Mouse (Mus musculus) c-Kit-negative CD71-positive TER-119-positive erythroid progenitor cells, embryonic 14.5 days (primary cell): ENCODE results near the gene Gm12184.
"Not testable (repeated sequence)": the region's sequence is repeated elsewhere in the genome, so short reads cannot be mapped to it uniquely, and the experiment has no call there.

Experiments
- DNase-seq: peaks from one replicate; pipeline ENCODE4 v3.0.0-alpha.2; 2013; ENCODE audit warnings: low read depth, low spot score

The Gm12184 gene

DNA sequence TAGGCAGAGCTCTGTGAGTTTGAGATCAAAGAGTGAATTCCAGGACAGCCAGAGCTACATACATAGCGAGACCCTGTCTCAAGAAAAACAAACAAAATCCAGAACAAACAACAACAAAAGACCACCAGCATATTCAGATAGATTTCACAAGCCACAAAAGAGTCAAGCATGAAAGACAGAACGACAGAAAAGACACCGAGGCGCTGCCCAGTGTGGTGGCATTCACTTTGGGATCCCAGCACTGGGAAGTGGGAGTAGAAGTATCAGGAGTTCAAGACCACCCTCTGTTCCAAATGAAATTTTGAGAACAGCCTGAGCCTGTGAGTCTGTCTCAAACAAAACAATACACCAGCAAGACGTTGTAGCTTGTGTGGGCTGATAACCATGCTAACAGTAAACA, 20.4 kb upstream of the Gm12184 start:
- no peak for DNase-seq

GRCm38 (mm10) chr11:48846362-48846761, 19.9 kb upstream of the Gm12184 start:
- not testable (repeated sequence) for DNase-seq

DNA sequence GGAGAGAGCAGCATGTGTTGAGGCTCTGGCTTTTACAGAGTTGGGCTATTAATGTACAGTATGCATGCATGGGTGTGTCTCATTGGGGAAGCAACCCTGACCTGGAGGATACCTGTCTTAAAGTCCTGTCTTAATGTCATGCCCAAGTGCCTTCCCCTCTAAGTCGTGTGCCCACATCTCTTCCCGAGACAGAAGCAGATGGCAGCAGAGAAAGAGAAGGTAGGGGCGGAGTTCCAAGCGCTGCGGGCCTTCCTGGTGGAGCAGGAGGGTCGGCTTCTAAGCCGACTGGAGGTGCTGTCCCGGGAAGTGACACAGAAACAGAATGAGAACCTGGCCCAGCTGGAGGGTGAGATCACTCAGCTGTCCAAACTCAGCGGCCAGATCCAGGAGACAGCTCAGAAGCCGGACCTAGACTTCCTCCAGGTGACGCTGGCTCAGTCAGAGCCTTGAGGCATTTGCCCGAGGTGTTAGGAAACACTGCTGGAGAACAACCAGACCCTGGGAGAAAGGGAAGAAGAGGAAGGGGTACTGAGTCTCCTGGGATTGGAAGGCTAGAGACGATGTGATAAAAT, 18.9 kb upstream of the Gm12184 start:
- DNase-seq: no peak

GRCm38 (mm10) chr11:48844309-48844708, 17.9 kb upstream of the Gm12184 start:
- no peak for DNase-seq

GRCm38 (mm10) chr11:48843202-48843601, 16.7 kb upstream of the Gm12184 start:
- no peak for DNase-seq

GRCm38 (mm10) chr11:48842378-48842792, 15.9 kb upstream of the Gm12184 start:
- no peak for DNase-seq

DNA sequence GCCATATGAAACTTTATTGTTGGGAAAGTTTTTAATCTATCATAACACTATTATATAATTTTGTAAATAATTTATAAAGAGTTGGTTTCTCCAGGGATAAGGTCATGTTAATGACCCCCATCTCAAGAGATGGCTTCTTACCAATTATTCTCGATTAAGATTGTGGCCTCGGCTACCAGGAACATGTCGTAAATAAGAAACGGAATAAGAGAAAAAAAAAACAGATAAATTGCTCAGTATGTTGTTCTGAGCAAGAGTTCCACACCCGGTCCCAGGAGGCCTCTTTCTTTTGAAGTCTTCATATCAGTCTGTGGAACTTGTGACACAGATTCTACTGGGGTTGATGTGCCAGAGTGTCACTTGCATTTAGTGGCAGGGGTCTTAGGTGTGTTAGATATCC, 14.8 kb upstream of the Gm12184 start:
- DNase-seq: no peak

DNA sequence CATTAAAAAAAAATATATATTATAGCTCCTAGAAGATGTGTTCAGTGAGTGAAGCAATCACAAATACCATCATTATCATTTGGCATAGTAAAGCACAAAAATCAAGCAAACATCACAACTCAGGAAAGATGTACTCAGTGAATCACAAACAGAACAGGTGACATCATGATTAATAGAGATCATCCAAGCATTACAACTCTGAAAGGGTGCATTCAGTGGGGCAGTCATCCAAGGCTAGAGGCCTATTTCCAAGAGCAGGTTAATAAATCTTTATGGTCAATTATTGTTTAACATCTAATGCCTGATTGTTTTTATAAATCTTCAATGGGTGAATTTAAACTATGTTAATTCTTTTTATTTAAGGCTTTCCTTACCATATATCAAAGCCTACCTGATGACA, 14.3 kb upstream of the Gm12184 start:
- no peak for DNase-seq

DNA sequence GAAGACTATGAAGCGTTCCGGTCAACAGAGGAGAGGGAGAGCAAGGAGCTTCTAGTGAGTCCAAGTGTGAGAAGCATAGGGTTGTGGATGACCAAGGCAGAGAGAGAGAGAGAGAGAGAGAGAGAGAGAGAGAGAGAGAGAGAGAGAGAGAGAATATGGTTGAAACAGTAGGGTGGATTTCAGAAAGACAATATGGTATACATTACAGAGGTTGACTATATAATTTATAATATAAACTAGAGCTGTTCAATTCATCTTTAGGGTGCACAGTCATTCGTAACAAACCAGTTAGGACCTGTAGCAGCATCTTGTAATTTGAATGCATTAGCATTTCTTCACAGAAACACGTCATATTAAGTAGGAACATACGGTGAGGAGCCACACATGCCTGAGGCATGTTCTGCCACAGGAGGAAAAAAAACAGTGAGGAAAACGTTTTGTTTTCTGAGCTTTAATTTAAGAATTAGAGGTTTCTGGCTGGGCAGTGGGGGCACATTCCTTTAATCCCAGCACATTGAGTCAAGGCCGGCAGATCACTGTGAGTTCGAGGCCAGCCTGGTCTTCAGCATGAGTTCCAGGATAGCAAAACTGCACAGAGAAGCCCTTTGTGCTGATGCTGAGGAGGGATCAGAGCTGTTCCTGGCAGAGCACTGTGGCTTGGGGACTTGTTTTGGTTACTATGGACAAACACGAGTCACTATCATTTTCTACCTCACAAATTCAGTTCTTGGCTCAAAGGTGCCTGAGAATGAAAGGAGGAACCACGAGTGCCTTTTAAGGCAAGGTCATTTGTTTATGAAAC, 12.6 kb upstream of the Gm12184 start:
- DNase-seq: no peak

GRCm38 (mm10) chr11:48838181-48838797, 11.8 kb upstream of the Gm12184 start:
- no peak for DNase-seq

GRCm38 (mm10) chr11:48837310-48838180, 11.1 kb upstream of the Gm12184 start:
- no peak for DNase-seq

DNA sequence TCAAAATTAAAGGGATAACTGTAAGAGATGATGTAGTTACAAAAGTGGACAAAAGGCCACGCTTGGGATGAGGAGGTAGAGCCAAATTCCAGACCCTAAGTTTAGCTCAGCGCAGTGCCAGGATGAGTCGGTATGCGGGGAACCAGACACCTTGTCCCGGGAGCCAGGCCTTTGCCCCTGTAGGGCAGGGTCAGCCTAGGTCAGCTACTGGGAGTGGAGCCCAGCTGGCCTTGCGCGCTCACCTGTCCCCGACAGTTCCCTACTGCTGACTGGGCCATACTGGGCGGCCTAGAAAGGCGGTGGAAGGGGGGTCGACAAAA, 10.5 kb upstream of the Gm12184 start:
- no peak for DNase-seq

- no peak for DNase-seq
These were observed 9.5 kb upstream of the Gm12184 start for GRCm38 (mm10) chr11:48835923-48836322.

GRCm38 (mm10) chr11:48833731-48834639, 7.5 kb upstream of the Gm12184 start:
- DNase-seq: peak; percentile 71

DNA sequence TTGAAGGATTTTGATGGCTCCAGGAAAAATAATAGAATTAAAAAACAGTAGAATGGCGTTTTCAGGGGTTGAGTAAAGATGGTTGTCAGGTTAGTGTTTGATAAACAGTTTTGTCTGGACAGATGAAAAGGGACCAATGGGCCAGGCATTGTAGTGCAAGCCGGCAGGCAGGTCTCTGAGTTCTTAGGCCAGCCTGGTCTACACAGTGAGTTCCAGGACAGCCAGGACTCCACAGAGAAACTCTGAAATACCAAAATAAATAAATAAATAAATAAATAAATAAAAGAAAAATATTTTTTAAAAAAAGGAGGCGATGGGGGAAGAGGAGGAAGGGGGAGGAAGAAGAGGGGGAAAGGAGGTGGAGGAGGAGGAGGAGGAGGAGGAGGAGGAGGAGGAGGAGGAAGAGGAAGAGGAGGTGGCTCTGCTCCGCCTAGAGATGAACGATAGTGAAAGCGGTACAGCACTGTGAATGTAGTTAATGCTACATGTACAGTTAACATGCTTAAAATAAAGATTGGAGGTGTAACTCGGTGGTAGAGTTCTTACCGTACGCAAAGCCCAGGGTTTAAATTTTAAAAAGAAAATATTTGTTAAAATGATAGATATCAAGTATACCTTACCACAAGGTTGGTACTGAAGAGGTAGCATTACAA, 6.7 kb upstream of the Gm12184 start:
- DNase-seq: no peak

- no peak for DNase-seq
These were observed 4.8 kb upstream of the Gm12184 start for GRCm38 (mm10) chr11:48831273-48831672.

GRCm38 (mm10) chr11:48830279-48830678, 3.8 kb upstream of the Gm12184 start:
- DNase-seq: no peak

GRCm38 (mm10) chr11:48827926-48828325, 1.5 kb upstream of the Gm12184 start:
- DNase-seq: no peak

GRCm38 (mm10) chr11:48826752-48827096, 269 bp upstream of the Gm12184 start:
- no peak for DNase-seq

DNA sequence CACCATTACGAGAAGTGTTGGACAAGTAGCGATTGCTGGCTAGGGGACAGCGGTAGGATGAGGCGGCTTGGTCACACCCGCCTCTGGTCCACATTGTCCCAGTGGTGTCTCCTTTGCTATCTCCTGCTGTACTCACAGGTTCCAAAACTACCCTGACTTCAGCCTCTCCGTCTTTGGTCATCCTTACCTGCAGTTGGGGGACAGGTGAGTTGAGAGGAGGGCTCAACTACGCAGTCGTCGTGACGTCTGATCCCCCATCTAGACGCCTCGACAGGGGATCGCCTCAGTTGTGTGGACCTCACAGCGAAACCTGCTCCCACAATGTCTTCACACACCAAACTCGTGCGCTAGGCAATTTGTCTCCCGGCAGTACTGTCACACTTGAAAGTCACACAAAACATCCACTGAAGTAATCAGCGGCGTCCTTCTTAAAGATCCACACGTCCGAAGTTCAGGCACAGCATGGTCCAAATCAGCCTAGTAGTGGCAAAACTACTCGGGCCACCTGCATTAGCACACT, 2.1 kb downstream of the Gm12184 start:
- no peak for DNase-seq
